Mouse (Mus musculus) kidney, adult 2 months (tissue): Measurements from ENCODE around the gene Ptpro.

ENCODE experiments used
- CTCF ChIP-seq: fragments of 200-500 bp; conservative IDR thresholded peaks from 2 replicates; pipeline ENCODE4 v1.5.1; 2011; ENCODE audit warnings: low read depth, mild to moderate bottlenecking, control low read depth, low read length, moderate library complexity, mixed read lengths; ENCODE audit not compliant: insufficient read depth, insufficient read length
- POLR2A ChIP-seq: fragments of 200-500 bp; IDR thresholded peaks from one replicate; pipeline ENCODE4 v1.6.1; 2011; ENCODE audit warnings: low read depth, low read length, control low read depth

DNA sequence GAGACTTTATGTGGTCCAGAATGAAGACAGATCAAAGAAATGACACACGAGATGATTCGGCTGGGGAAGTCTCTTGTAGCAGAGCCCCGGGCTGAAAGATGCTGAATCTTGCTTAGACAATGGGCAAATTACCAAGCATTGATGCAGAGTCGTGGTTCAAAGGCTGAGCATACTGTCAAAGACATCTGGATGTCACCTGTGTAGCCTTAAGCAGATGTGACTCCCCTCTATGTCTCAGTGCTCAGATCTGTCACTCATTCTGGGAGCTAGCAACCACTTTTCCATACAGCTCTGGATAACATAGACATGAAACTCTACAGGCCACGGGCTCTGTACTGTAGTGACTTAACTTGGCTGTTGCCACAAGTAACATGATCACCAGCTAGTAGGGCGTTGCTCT lies 119.3 kb downstream of the Ptpro start:
- TF ChIP-seq CTCF (no peak), POLR2A (no peak)
